Mouse (Mus musculus): ENCODE measurements around the gene Sertad1.

Gene Sertad1

DNA sequence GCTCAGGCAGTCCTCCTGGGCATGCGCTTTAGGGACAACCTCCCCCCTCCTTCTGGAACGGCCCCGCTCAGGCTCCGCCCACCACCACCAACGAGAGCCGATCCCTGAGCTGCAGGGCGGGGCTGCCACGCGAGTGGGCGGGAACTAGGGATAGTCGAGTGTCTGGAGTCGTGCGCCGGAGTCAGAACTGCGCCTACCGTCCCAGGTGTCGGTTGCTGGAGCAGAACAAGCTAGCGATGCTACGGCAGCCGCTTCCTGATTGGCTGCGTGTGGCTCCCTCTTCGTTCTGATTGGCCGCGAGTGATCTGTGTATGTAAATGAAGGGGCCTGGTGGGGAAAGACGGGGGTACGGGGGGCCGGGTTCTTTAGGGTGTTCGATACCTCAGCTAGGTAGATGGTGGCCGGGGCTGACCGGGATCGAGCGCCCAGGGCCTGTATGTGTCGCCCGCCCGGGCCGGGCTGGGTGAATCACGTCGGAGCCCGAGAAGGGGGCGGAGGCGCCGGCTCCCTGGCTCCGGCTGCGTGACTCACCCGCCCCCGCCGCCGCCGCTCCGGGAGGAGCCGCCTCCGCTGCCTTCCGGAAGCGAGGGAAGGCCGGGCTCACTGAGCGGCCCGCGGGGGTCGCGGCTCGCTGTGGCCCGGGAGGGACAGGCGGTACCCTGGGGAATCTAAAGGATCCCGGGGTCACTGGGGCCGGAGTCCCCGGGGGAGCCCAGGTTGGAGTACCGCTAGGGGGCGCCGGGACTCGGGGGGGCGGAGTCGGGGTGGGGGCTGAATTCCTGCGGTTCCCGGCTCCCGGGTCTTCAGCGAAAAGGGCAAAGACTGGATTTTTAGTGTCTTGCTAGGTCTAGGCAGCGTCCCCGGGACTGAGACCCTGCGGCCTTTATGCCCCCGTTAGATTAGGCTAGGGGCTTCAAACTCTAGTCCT lies at the start of gene Sertad1:
Gene Sertad1, plus strand, starts transcription at position 141 of the 928 bp plus-strand sequence.
- peak; percentile 100 for DNase-seq

DNA sequence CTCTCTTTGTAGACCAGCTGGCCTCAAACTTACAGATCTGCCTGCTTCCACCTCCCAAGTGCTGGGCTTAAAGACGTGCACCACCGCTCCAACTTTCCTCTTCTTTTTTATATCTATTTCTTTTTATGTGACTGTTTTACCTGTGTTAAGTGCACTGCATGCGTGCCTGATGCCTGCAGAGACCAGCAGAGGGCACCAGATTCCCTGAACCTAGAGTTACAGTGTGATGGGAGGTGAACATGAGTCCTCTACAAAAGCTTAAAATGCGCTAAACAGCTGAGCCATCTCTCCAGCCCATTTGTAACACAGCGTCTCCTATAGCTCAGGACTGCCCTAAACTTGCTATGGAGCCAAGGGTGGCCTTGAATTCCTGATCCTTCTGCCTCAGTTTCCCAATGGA lies 49.2 kb upstream of the Sertad1 start:
- DNase-seq: peak; percentile 20

DNA sequence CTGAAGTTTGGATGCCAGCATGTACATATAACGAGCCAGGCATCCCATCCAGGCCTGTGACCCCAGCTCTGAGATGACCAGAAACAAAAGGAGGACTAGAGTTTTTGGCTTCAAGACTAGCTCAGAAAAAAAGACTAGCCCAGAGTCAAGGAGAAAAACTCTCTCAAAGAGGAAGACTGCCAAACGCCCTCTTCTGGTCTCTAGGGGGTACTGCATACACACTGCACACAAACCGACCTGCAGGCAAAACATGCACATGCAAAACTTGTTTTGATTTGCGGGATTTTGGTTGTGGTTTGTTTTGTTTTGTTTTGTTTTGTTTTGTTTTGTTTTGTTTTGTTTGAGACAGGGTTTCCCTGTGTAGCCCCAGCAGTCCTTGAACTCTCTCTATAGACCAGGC lies 46.7 kb upstream of the Sertad1 start:
- no peak for DNase-seq

GRCm38 (mm10) chr7:27446051-27446450 lies 40.7 kb upstream of the Sertad1 start:
- DNase-seq: peak in 1 of 2 experiments; percentile 33

DNA sequence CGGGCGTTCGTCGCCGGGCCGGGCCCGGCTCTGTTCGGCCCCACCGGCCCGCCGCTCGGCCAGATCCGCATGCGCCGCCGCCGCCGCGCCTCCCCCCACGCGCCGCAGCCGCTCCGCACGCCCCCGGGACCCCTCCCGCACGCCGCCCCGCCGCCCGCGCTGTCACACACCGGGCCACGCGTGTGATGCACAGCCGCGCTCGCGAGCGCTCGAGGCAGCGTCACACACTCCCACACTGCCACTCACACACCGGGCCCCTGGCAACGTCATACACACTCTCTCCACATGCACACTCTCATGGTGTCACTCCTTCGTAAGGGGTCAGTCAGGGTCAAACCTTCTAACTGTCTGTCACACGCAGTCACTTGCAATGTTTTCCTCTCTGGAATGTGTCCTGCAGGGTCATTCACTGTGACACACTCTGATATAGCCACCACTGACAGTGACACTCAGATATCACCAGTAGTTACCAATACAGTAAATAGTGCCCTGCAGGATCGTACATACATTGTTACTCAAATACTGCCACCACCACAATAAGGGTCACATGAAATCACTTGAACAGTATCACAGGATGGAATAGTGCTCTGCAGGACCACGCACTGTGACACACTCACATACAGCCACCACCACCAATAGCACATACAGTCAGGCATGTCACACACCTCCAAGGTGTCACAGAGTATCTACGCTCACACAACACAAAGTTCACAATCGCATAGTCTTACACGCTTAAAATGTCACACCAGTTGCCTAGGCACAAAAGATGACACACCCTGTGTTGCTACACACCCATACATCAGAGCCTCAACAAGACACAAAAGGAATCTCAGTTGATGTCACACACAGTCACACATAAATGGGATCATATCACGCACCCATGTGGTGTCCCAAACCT lies 39.9 kb upstream of the Sertad1 start:
- peak; percentile 58 to 69 for DNase-seq

DNA sequence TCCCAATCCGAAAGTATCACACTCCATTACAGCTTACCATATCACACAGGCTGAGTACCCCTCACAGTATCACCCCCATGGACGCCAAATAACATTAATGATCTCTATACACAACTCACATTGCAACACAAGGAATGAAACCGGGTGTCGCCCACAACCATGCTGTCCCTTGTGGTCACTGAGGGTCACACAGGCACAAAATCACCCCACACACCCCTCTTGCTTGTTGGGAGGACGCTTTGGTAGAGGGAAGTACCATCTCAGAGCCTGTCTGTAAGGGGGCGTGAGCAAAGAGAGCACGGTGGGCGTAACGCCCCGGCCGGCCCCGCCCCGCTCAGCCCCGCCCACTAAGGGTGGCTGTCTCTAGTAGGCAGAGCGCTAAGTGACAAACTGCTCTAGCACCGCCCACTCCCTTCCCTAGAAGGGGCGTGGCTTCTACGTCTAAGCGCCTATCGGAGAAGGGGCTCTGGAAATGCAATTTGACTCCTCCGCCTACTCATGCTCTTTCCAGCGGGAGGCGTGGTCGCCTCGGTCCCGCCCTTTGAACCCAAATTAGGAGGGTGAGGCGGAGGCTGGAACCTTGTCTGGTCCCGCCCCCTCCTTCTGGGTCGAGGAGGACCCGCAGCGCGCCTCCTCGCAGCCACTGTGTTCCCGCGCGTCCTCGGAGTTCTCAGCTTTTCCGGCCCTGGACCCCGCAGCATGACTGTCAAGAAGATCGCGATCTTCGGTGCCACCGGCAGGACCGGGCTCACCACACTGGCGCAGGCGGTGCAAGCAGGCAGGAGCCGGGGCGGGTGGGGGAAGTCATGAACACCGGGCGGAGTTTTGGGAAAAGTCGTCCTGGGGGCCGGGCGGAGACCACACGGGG lies 39.1 kb upstream of the Sertad1 start, which contains the start of the genes Sptbn4 and Blvrb:
Gene Sptbn4, minus strand, starts transcription at position 268 of the 868 bp plus-strand sequence.
Gene Blvrb, plus strand, starts transcription at position 560 of the 868 bp plus-strand sequence.
- peak; percentile 93 to 94 for DNase-seq

GRCm38 (mm10) chr7:27448421-27449206 lies 38.1 kb upstream of the Sertad1 start:
- peak; percentile 39 to 42 for DNase-seq

DNA sequence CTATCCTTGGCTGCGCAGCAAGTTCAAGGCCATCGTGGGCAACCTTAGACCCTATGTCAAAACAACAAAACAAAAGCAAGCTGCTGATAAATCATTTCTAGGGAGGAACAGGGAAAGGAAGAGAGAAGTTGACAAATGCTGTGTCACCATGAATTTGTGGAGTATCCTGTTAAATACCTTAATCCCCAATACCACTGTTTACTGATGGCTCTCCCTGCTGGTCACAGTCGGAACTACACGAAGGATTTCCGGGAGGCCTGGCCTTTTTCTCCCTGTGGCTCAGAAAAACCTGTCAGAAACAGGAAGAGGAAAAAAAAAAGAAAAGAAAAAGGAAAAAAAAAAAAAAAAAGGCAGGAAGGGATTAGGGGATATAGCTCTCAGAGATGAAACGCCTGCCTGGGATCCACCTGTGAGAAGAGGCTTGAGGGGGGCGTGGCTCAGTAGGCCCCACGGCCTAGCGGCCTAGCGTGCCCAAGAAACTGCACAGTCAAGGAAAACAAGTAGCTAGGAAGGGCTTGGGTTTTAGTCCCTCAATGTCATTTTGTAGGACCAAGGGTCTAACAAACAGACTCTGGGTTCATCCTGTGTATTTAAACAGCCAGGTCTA lies 37.4 kb upstream of the Sertad1 start:
- DNase-seq: peak; percentile 73 to 80

DNA sequence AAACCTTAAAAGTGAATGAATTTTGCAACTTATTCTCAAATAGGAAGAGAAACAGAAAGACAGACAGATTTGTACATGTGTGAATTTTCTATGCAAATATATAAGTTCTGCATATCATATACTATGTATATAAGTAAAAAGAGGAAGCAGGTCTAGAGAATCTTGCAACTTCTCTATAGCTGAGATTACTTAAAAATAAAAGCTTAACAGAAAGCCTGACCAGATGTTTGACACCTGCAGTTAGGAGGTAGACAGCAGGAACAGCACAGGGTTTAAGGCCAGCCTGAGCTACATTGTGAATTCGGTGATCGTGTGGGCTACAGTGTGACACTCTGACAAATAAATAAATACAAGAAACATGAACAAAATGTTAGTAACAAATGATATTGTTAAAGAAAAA lies 35.4 kb upstream of the Sertad1 start:
- DNase-seq: no peak

DNA sequence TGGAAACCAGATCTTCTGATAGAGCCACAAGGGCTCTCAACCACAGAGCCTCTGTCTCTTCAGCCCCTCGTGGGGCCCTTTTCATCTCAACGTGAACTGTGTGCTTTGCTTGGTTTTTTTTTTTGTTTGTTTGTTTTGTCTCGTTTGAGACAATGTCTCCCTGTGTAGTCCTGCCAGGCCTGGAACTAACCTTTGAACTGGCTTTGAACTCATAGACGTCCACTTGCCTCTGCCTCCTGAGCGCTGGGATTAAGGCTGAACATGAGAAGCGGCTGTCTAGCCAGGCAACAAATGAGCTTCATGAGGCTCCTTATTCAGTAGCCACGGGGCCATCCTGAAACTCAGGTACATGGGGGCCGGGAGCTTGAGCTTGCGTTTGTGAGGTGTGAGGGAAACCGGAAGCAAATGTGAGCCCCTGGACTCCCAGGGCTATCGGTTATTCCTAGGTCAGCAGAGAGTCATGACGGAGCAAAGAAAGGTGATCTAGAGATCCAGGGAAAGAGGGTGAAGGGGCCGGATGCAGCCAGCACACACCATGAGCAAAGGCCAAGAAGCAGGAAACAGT lies 34.4 kb upstream of the Sertad1 start:
- DNase-seq: no peak

DNA sequence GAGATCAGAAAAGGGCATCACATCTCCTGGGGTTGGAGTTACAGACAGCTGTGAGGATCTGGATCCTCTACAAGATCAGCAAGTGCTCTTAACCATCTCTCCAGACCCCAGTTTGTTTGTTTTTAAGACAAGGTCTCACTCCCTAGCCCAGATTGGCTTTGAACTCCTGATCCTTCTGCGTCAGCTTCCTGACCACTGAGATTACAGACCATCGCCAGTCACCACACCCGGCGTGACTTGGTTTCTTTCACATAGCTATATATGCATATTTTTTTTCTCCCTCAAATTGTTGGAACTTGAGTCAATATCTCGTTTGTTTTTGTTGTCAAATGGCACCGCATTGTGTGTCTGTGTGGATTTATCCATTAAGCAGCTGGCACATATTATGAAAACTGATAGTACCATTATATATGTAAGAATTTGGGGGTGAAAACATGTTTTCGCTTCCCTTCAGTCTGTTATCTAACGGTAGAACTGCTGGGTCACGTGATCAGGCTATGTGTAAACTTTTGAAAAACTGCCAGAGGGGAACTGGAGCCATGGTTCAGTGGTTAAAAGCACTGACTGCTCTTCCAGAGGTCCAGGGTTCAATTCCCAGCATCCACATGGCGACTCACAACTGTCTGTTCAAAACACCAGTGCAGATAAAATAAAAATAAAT lies 32.1 kb upstream of the Sertad1 start:
- no peak for DNase-seq

- no peak for DNase-seq
Observed at GRCm38 (mm10) chr7:27455273-27455672, 31.4 kb upstream of the Sertad1 start.

DNA sequence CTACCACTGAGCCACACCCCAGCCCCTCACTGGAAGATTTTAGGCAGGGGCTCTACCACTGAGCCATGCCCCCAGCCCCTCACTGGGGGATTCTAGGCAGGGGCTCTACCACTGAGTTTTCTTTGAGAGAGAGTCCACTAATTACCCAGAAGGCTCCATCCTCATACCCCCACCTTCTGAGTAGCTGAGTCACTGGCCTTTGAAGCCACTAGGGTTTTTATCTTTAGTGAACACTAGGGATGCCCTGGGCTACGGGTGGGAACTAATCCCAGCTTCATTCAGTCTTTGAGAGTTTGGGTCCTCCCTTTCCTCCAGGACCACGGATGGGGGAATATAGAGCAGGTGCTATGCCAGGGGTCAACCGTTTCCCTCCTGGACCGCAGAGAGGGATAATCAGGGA lies 28.1 kb upstream of the Sertad1 start:
- DNase-seq: no peak

GRCm38 (mm10) chr7:27459640-27460039 lies 27.1 kb upstream of the Sertad1 start:
- DNase-seq: no peak

- no peak for DNase-seq
Observed at GRCm38 (mm10) chr7:27460477-27460876, 26.2 kb upstream of the Sertad1 start.

DNA sequence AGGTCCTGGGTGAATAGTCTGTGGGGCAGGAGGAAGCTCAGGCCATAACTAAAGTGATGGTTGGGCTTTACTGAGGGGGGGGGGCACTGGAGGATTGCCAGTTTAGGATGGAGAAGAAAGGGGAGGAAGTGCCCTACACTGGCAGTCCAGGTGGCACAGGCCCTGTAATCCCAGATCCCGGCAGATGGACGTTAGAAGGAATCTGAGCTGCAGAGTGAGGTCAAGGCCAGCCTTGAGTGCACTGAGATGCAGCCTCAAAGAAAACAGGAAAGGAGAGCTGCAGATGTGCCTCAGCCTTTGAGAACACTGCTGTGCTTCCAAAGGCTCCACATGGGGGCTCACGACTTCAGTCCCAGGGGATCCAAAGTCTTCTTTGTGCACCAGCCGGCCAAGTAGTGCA lies 19.1 kb upstream of the Sertad1 start:
- peak in 1 of 2 experiments; percentile 26 for DNase-seq

GRCm38 (mm10) chr7:27471390-27472120 lies 15.2 kb upstream of the Sertad1 start:
- no peak for DNase-seq

DNA sequence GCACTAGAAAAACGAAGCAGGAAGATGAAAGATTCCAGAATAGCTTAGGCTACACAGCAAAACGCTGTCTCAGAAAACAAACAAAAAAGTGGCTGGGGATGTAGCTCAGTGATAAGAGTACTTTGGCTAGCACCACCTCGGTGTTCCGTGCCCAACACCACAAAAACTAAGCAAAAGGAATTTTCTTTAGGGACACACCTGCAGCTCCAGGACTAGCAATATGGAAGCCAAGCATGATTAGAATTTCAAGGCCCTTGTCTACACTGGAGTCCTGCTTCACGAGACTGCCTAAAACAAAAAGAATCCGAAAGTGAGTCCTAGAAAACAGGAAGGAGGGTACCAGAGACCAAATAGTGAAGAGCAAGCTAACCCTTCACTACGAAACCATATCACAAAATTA lies 14.1 kb upstream of the Sertad1 start:
- DNase-seq: no peak

GRCm38 (mm10) chr7:27473156-27473834 lies 13.4 kb upstream of the Sertad1 start, which contains the start of gene Sertad3:
Gene Sertad3, plus strand, starts transcription at chr7:27473768.
- DNase-seq: peak; percentile 100

Data from cerebellum, postnatal 36 days (tissue).